Mouse (Mus musculus) bone marrow, adult 2 months (tissue): ENCODE results near the gene Eda2r.

Source experiments
- CTCF ChIP-seq: fragments of 200-500 bp; IDR thresholded peaks from 2 replicates; pipeline ENCODE4 v1.5.1; 2011; ENCODE audit warnings: low read length, control low read depth; ENCODE audit not compliant: control insufficient read depth, insufficient read depth
- POLR2A ChIP-seq: fragments of 200-500 bp; IDR thresholded peaks from 2 replicates; pipeline ENCODE4 v1.6.1; 2011; ENCODE audit warnings: low read depth, mild to moderate bottlenecking, control low read depth, low read length, borderline replicate concordance; ENCODE audit not compliant: control insufficient read depth

- TF ChIP-seq CTCF (no peak), POLR2A (no peak)
Measured at GRCm38 (mm10) chrX:97360919-97361318, 16.1 kb downstream of the Eda2r start.
